Mouse (Mus musculus): ENCODE results near the gene Adtrp. TPM values are rescaled to one million over a fixed set of nuclear protein-coding genes. Genes with fewer than 3 reads are reported as not detected.

The Adtrp gene
- total RNA-seq, 1 experiment from 2014 or later = 96.6 TPM

- DNase-seq = no peak
These were observed 67.8 kb downstream of the Adtrp start for GRCm38 (mm10) chr13:41779603-41780180.

GRCm38 (mm10) chr13:41773812-41774376, 73.6 kb downstream of the Adtrp start:
- DNase-seq = no peak

- no peak for DNase-seq
These were observed 76.4 kb downstream of the Adtrp start for GRCm38 (mm10) chr13:41771061-41771460.

DNA sequence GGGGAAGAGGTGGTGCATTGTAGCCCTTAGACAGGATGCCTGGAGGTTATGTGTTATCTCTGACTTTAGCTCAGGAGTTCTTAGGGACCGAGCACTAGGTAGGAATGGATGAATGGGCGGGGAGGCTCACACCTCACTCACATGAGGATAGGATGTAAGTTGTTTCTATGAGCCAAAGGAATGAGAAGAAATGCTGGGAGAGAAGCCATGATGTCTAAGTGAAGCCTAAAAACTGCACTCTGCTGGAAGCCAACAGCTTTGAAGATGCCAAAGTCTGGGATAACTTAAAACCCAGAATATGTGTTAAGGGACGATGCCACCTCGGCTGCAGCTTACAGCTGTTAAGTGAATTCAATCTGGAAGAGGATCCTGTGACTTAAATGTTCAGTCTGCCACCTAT, 79.5 kb downstream of the Adtrp start:
- no peak for DNase-seq

DNA sequence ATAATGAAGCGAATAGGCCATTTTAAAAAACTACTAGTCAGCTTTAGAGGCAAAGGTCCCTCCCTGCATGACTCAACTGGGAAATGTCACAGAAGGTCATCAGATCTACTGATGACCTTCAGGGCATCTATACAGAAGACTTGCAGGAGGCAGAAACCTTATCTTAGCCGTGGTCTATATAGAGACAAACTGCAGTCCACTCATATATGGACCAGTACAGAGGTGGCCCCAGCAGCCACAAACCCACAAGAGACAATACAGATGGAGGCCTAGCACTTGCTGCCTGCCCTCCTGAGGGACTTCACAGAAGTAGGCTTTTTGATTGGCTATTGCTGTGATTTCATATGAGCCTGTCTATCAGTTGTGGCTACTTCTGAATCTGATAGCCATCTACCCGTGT, 85.5 kb downstream of the Adtrp start:
- no peak for DNase-seq

- no peak for DNase-seq
These were observed 87.0 kb downstream of the Adtrp start for GRCm38 (mm10) chr13:41760484-41760883.

DNA sequence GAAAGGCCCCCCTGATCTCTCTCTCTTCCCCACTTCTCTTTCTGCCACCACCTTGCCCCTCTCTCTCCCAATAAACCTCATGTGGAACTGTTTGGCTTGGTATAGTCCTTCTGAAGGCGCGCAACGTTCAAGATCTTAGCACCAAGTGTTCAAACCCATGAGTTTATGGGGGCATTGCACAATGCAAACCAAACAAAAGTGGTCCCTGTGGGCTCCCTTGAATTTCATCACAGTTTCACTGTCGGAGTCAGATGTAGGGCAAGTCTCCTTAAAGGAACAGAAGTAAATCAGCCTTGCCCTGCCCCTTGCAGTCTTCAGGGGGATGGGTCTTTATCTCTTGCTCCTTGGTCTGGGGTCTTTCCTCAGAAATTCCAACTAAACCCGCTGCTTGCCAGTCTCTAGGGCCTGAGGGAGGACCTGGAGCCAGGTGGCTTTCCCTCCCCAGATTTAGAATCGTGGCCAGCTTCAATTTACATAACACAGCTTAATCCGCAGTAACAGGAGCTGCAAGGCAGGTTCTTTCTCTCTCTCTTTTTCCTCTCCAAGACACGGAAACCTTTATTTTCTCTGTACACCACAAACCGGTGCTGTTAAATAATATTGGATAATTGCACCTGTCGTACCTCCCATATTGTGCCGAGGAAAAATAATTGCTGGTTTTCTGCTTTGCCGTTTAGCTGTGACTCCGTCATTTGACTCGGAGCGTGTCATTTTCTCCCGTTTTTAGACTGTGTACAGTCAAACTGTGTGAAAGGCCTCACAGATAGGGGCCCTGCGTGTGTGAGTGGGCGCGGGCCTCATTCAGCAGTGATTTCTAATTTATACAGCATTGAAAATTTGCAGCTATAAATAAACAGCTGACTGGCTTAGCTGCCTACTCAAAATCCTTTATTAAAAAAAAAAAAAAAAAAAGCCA, 88.7 kb downstream of the Adtrp start:
- peak; percentile 31 for DNase-seq

- DNase-seq = no peak
These were observed 94.4 kb downstream of the Adtrp start for GRCm38 (mm10) chr13:41753114-41753513.

DNA sequence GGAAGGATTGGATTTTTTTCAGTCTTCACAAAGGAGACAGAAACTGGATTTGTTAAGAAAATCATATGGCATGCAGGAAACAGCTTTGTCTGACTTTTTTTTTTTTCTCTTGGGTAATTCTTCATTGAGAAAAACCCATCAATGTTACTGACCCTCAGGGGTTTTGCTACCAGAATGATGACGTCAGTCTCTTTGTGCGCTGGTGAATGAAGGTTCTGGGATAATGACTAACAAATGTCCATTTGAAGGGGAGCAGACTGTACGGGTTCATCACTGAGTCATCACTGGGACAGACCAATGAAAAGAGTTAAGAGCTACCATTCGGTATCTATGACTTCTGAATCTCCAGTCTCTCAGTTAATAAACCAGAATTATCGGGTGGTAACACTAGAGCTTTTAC, 97.0 kb downstream of the Adtrp start:
- no peak for DNase-seq

GRCm38 (mm10) chr13:41748866-41749265, 98.6 kb downstream of the Adtrp start:
- no peak for DNase-seq

GRCm38 (mm10) chr13:41747691-41748090, 99.8 kb downstream of the Adtrp start:
- DNase-seq = peak; percentile 21

DNA sequence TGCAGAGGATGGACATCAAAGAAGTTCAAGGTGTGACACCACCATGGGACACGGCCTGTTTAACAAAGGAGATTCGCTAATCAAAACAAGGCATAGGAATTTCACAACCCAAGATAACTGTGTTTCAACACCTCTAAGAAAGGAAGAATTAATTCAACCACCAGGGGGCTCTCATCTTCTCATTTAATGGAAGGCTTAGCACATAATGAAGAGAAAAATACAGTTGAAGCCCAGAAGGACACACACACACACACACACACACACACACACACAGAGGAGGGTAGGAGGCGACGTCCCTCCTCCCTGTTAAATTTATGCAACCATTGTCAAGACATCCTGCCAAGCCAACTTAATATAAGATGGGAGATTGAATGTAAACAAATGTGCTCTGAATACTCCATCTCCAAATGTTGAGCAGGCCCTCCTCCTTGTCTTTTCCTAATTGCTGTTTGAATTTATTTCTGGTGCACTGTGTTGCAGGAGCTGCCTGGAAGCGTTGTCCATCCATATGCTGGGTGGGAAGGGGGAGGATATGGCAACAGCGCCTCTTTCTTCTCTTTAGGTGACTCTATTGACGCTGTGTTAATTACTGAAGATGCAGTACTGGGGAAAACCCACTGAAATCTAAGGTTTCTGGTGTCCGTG, 100.4 kb downstream of the Adtrp start:
- peak; percentile 28 for DNase-seq

DNA sequence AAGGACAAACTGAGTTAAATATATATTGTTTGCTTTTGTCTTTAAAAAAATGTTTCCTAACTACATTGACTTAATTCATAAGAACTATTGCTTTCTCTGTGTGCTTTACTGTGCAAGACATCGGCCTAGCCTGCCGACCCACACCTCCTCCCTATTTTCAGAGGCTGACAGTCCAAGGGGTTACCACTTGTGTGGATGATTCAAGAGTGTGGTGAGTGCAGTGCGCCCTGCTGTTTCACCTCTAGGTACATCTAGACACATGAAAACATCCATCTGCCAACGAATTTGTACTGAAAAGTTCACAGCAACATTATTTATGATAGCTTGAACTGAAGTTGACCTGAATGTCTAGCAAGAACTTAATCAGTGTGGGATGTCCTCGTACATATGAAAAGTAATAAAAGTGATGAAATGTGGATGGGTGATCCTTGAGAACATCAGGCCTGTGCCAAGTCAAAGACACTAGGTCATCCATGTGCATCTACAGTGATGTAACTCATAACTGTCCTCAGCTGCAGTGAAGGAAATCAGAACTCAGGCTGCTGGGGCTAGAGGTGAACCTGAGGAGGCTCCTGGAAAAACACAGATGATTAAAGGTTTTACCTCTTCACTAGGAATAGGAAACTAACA, 106.9 kb downstream of the Adtrp start:
- DNase-seq = peak; percentile 19

DNA sequence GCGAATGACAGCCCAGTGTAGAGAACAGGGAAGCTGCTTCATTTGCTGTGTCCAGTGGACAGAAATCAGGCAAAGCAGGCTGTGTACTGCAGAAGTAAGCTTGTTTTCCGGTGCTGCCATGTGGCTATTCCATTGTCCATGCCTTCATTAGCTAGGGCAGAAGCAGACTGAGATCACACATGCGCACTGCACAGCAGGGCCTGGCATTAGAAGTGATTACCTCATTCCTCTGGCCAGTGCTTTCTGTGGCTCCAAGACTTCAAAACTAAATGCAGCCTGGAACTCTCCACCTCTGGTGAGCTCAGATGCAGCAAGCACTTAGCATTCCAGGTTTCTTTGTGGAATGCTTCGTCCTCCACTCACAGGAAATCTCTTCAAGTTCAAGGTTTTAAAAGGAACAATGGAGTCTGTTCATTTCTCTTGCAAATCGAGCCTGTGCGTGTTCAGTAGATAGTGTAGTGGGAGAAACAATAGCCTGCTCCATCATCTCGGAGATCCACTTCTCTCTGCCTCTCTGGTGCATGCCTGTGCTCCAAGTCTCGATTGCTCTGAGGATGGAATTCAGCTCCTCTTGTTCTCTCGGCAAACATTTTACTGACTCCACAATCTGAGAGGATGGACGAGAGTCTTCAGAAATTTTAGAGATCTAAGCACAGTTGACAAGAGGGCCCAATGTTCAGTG, 109.7 kb downstream of the Adtrp start:
- DNase-seq = no peak

DNA sequence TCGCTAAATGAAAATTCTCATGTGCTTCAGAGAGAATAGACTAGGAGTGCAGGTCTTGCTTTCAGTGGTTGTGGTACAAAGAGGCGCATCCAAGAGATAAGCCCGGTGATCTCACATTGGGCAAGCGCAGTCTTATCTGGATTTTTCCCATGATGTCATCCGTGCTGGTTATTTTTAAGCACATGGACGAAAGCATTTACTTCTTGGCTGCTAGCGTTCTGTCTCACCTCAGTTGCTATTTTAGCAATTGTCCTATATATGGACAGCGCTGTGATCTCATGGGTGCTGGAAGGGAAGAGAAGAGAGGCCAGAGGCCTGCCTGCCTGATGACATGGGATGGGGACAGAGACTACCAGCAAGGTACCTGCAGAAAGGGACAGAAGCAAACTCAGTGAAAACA, 117.8 kb downstream of the Adtrp start:
- DNase-seq = no peak

DNA sequence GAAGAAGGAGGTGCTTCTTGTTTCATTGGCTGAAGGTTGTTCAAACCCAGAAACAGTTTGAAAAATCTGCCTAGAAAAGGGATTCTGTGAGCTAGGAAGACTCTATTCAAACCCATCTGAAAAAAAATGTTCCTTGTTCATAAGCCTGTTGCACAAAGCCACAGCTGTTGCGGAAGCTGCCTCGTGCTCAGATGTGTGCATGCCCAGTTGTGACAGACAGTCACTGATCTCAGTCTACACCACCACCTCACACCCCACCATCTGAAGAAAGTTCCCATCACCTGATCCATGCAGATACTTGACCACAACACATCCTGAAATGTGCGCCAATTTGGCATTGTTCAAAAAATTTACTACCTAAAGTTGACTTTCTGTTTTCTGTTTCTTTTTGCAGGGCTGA, 119.7 kb downstream of the Adtrp start:
- no peak for DNase-seq

- no peak for DNase-seq
These were observed 128.2 kb downstream of the Adtrp start for GRCm38 (mm10) chr13:41719331-41719730.

DNA sequence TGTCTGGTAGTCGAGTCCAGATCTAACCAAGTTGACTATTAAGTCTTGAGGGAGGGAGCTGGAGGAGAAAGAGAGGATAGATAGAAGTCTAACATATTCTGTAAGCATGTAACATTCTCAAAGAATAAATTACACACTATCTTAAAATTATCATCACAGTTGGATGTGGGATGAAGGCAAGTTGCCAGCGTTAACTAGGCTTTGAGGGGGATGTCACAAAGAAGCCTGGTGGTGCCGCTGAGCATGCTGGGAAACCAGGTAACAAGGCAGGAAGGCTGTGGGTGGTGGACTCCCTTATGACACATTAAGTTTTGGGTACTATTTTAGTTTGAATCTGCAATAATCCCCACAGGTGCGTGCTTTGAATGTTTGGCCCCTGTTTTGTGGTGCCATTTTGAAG, 129.4 kb downstream of the Adtrp start:
- no peak for DNase-seq

Data from adrenal gland, postnatal 14 days (tissue).